Mouse (Mus musculus) Patski (cell line): ENCODE data around the gene Zswim4. TPM values are rescaled to one million over a fixed set of nuclear protein-coding genes. Genes with fewer than 3 reads are reported as not detected.

Experiments used
- ATAC-seq: fragments of 100-300 bp; one replicate; pipeline ENCODE4 v1.8.0; 2021
- CTCF ChIA-PET: fragments of 350-600 bp; sonication (Branson Sonifier 250); formaldehyde crosslinking; loops from one replicate; lab custom pipeline; 2022; ENCODE audit warnings: inconsistent platforms; lab: Charles Lee
- POLR2A ChIA-PET: fragments of 350-600 bp; sonication (Branson Sonifier 250); formaldehyde crosslinking; loops from one replicate; lab custom pipeline; 2022; ENCODE audit warnings: antibody characterized with exemption, inconsistent platforms; lab: Charles Lee
- DNase-seq: peaks from one replicate; pipeline ENCODE4 v3.0.0-alpha.2; 2011; ENCODE audit warnings: low read depth, low spot score
- H3K27me3 ChIP-seq: fragments of 371-371 bp; one replicate; pipeline ENCODE4 v1.5.1; 2021
- CTCF ChIP-seq: fragments of 100-300 bp; IDR thresholded peaks from one replicate; pipeline ENCODE4 v1.5.1; 2021
- in situ Hi-C: fragments of 300-500 bp; cut with MboI; formaldehyde crosslinking; loops from 3 replicates; pipeline ENCODE4 v1.11.1; 2018; ENCODE audit warnings: low pct_unique_long_range_greater_than_20kb, mixed read lengths
- polyA plus RNA-seq: library from polyadenylated mRNA; unstranded; gene quantifications from one replicate; pipeline ENCODE4 v1.2.3, GENCODE M21; 2021

Zswim4 gene
- polyA plus RNA-seq, 1 experiment from 2014 or later = 22.4 TPM

GRCm38 (mm10) chr8:84210167-84210791 is 26.6 kb downstream of the Zswim4 start:
- ATAC-seq = no peak
- POLR2A ChIA-PET = interaction anchor here (0.6 to 1.1 kb wide), 3 partner anchors 18 to 178 kb away, joined by 3 read pairs; no protein-coding TSS in a partner anchor

GRCm38 (mm10) chr8:84208381-84209380 is 28.2 kb downstream of the Zswim4 start:
- CTCF ChIA-PET = interaction anchor here (1.0 to 9.5 kb wide), 2 partner anchors 22 to 53 kb away, joined by 3 to 64 read pairs; partner anchors contain the start of gene Nanos3
- in situ Hi-C loops = loop anchor here (10.0 kb wide), 1 partner anchor 776 kb away; no protein-coding TSS in a partner anchor
- TF ChIP-seq CTCF = no peak
- ATAC-seq (peak; percentile 35), DNase-seq (no peak)
- POLR2A ChIA-PET = interaction anchor here (0.7 to 2.3 kb wide), 5 partner anchors 8 to 60 kb away, joined by 3 to 8 read pairs (median 4); no protein-coding TSS in a partner anchor
- H3K27me3 ChIP-seq = no peaks in the 10 kb centered on the region

More at GRCm38 (mm10) chr8:84210167-84210791, 26.6 kb downstream of the Zswim4 start:
- no peak for TF ChIP-seq CTCF
- H3K27me3 ChIP-seq = no peaks in the 10 kb centered on the region
- in situ Hi-C loops = no loop called here
- no peak for DNase-seq
- CTCF ChIA-PET = interaction anchor here (0.8 to 9.5 kb wide), 4 partner anchors 13 to 26 kb away, joined by 3 to 64 read pairs (median 4); partner anchors contain the start of gene Nanos3

- ChIA-PET POLR2A (interaction anchor here (1.0 to 2.3 kb wide), 3 partner anchors 15 to 61 kb away, joined by 3 to 8 read pairs (median 4); no protein-coding TSS in a partner anchor), CTCF (interaction anchor here (0.7 to 9.5 kb wide), 2 partner anchors 21 to 198 kb away, joined by 3 to 64 read pairs; partner anchors contain the start of gene Nanos3)
- DNase-seq (no peak), ATAC-seq (no peak)
- no peaks in the 10 kb centered on the region for H3K27me3 ChIP-seq
- no peak for TF ChIP-seq CTCF
- in situ Hi-C loops = loop anchor here (10.0 kb wide), 1 partner anchor 777 kb away; no protein-coding TSS in a partner anchor
These were observed 29.0 kb downstream of the Zswim4 start for GRCm38 (mm10) chr8:84207811-84208210.

GRCm38 (mm10) chr8:84206666-84207065 is 30.2 kb downstream of the Zswim4 start:
- ChIA-PET CTCF (interaction anchor here (1.5 to 9.5 kb wide), 2 partner anchors 16 to 20 kb away, joined by 4 to 64 read pairs; partner anchors contain the start of gene Nanos3), POLR2A (interaction anchor here (2.3 kb wide), 1 partner anchor 20 kb away, joined by 8 read pairs; no protein-coding TSS in a partner anchor)
- no peaks in the 10 kb centered on the region for H3K27me3 ChIP-seq
- ATAC-seq = no peak
- in situ Hi-C loops = loop anchor here (10.0 kb wide), 1 partner anchor 778 kb away; no protein-coding TSS in a partner anchor
- no peak for DNase-seq
- no peak for TF ChIP-seq CTCF

GRCm38 (mm10) chr8:84205073-84205472 is 31.8 kb downstream of the Zswim4 start:
- ChIA-PET CTCF (interaction anchor here (0.8 to 1.5 kb wide), 2 partner anchors 14 to 23 kb away, joined by 3 to 4 read pairs; no protein-coding TSS in a partner anchor), POLR2A (no interaction called here)
- DNase-seq = no peak
- no peak for TF ChIP-seq CTCF
- in situ Hi-C loops = loop anchor here (10.0 kb wide), 1 partner anchor 780 kb away; no protein-coding TSS in a partner anchor
- no peak for ATAC-seq
- no peaks in the 10 kb centered on the region for H3K27me3 ChIP-seq

- POLR2A ChIA-PET = no interaction called here
- no peaks in the 10 kb centered on the region for H3K27me3 ChIP-seq
- DNase-seq (no peak), ATAC-seq (no peak)
- no peak for TF ChIP-seq CTCF
- in situ Hi-C loops = loop anchor here (10.0 kb wide), 1 partner anchor 781 kb away; no protein-coding TSS in a partner anchor
- CTCF ChIA-PET = interaction anchor here (0.8 kb wide), 1 partner anchor 22 kb away, joined by 3 read pairs; no protein-coding TSS in a partner anchor
These were observed 32.7 kb downstream of the Zswim4 start for GRCm38 (mm10) chr8:84203975-84204772.

- in situ Hi-C loops = loop anchor here (10.0 kb wide), 1 partner anchor 782 kb away; no protein-coding TSS in a partner anchor
These were observed 33.6 kb downstream of the Zswim4 start for GRCm38 (mm10) chr8:84202938-84203917.

GRCm38 (mm10) chr8:84202466-84202865 is 34.4 kb downstream of the Zswim4 start:
- no peaks in the 10 kb centered on the region for H3K27me3 ChIP-seq
- ATAC-seq (peak; percentile 69), DNase-seq (peak; percentile 82)
- in situ Hi-C loops = loop anchor here (10.0 kb wide), 1 partner anchor 782 kb away; no protein-coding TSS in a partner anchor
- ChIA-PET CTCF (interaction anchor here (0.7 to 2.5 kb wide), 3 partner anchors 11 to 193 kb away, joined by 3 to 18 read pairs (median 4); partner anchors contain the start of gene Nanos3), POLR2A (interaction anchor here (0.8 to 1.3 kb wide), 5 partner anchors 9 to 52 kb away, joined by 3 to 4 read pairs (median 3); no protein-coding TSS in a partner anchor)
- no peak for TF ChIP-seq CTCF

More at GRCm38 (mm10) chr8:84202938-84203917, 33.6 kb downstream of the Zswim4 start:
- ChIA-PET CTCF (interaction anchor here (0.7 to 2.5 kb wide), 2 partner anchors 16 to 193 kb away, joined by 3 to 18 read pairs; partner anchors contain the start of gene Nanos3), POLR2A (interaction anchor here (1.2 to 1.3 kb wide), 3 partner anchors 11 to 19 kb away, joined by 3 to 4 read pairs (median 3); no protein-coding TSS in a partner anchor)
- TF ChIP-seq CTCF = no peak
- ATAC-seq (peak; percentile 17), DNase-seq (no peak)
- no peaks in the 10 kb centered on the region for H3K27me3 ChIP-seq
